Mouse (Mus musculus) liver, embryonic 14.5 days (tissue): ENCODE results near the gene Snrk. TPM values are rescaled to one million over a fixed set of nuclear protein-coding genes. Genes with fewer than 3 reads are reported as not detected.

Experiments used
- ATAC-seq: fragments of 200-750 bp; cut with Nextera tagmentation; 2 replicates; pipeline ENCODE4 v1.8.0; 2017; ENCODE audit warnings: moderate number of reproducible peaks, mild to moderate bottlenecking, moderate library complexity; ENCODE audit not compliant: insufficient read depth
- DNase-seq, 3 experiments: peaks; one replicate each; pipeline ENCODE4 v3.0.0-alpha.2; 2012 to 2013; ENCODE audit warnings: low read depth in 3 of 3, low spot score in 3 of 3
- H3K27ac ChIP-seq: fragments of 300-500 bp; sonication (generic); 2 replicates; pipeline ENCODE4 v1.5.1; 2014; ENCODE audit warnings: moderate library complexity, mild to moderate bottlenecking, control low read depth, inconsistent platforms
- H3K27me3 ChIP-seq: fragments of 300-500 bp; sonication (generic); 2 replicates; pipeline ENCODE4 v1.6.1; 2014; ENCODE audit warnings: mild to moderate bottlenecking, low read length, moderate library complexity; ENCODE audit not compliant: control insufficient read depth, insufficient read depth
- H3K36me3 ChIP-seq: fragments of 300-500 bp; sonication (generic); replicated peaks from 2 replicates; pipeline ENCODE4 v1.6.1; 2014; ENCODE audit warnings: low read depth; ENCODE audit not compliant: control insufficient read depth, insufficient read depth
- H3K4me1 ChIP-seq, 2 experiments: fragments of 200-500 bp in 1 of 2; fragments of 300-500 bp in 1 of 2; sonication (generic) in 1 of 2; replicated peaks; 2 replicates each; pipeline ENCODE4 v1.6.1; 2012 to 2014; ENCODE audit warnings: antibody characterized with exemption in 1 of 2, inconsistent platforms in 1 of 2, low read length in 1 of 2; ENCODE audit not compliant: control insufficient read depth in 2 of 2, insufficient read depth in 2 of 2
- H3K4me2 ChIP-seq: fragments of 300-500 bp; sonication (generic); 2 replicates; pipeline ENCODE4 v1.6.1; 2014; ENCODE audit warnings: low read depth, mild to moderate bottlenecking, control low read depth, moderate library complexity
- H3K4me3 ChIP-seq, 2 experiments: fragments of 200-500 bp in 1 of 2; fragments of 300-500 bp in 1 of 2; sonication (generic) in 1 of 2; 2 replicates each; pipeline ENCODE4 v1.5.1; 2012 to 2014; ENCODE audit warnings: low read depth in 2 of 2, low read length in 2 of 2, mild to moderate bottlenecking in 2 of 2, control low read depth in 1 of 2, inconsistent platforms in 1 of 2, moderate library complexity in 1 of 2; ENCODE audit not compliant: insufficient read depth in 1 of 2
- H3K9ac ChIP-seq: fragments of 300-500 bp; sonication (generic); replicated peaks from 2 replicates; pipeline ENCODE4 v1.6.1; 2014; ENCODE audit warnings: mild to moderate bottlenecking, control low read depth, moderate library complexity
- H3K9me3 ChIP-seq: fragments of 300-500 bp; sonication (generic); 2 replicates; pipeline ENCODE4 v1.6.1; 2016; ENCODE audit warnings: low read length, mixed read lengths; ENCODE audit not compliant: control insufficient read depth
- CTCF ChIP-seq: IDR thresholded peaks from 2 replicates; pipeline ENCODE4 v1.5.1; 2016; ENCODE audit warnings: antibody characterized with exemption, low read depth, control low read depth
- EP300 ChIP-seq: IDR thresholded peaks from 2 replicates; pipeline ENCODE4 v1.6.1; 2016; ENCODE audit warnings: antibody characterized with exemption, low read depth
- WGBS: fragments of 180-500 bp; shearing (Covaris S2); extraction: QIAGEN DNeasy Blood & Tissue Kit; methylation state at CpG from one replicate; pipeline ENCODE4 v1.1.7; 2014; ENCODE audit not compliant: insufficient replicate concordance; 5-methylcytosine and 5-hydroxymethylcytosine counted together
- polyA plus RNA-seq, 2 experiments: library from polyadenylated mRNA; depleted of rRNA in 1 of 2; stranded (reverse) in 1 of 2; unstranded in 1 of 2; fragments of >200 nt; fragmentation: Nextera tagmentation in 1 of 2; extraction: Ambion mirVana in 1 of 2; gene quantifications; 2 replicates each; pipeline versions ENCODE4 v1.2.1 to v1.2.3; 2012 to 2014

The Snrk gene
- polyA plus RNA-seq, 2 experiments, result 10.4 to 12.9 TPM

DNA sequence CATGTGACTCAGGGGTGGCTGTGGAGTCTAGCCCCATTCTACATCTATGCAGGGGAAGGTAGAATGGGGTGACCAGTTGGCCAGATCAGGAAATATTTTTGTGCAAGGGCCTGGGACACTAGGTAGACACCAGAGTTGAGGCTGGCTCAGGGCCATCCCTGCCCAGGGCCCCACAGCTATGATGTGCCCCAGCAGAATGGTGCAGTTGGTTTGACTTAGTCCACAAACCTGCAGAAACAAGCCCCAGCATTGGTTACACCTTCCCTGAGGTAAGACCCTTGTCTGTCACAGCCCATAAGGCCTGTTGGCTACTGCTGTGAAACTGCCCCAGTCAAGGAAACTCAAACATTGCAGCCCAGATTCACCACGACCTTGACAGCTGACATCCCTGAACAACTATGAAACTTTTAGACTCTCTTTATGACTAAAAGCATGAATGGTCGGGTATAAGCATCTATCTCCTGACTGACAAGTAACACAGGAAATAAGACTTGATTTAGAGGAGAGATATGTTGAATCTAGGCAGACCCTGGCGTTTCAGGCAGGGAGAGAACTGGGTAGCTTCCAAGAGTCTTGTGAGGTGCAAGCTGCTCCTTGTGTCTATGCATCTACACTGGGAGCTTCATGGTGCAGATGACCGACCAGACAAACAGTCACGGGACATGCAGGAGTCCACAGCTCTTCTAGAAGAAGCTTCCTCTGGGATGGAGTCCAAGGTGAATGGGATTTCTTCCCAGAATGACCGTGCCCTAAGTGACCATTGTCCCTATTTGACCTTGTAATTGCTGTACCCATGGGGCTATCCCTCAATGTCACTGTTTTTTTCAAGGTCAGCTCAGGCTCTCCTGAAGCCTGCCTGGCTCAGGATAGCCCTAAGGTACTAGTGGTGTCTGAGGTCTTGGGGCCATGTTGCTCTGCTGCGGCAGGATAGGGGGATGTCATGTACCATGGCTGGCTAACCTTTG is 60.5 kb downstream of the Snrk start:
- DNase-seq (no peak), ATAC-seq (no peak)
- 48% methylated on average over 7 of the region's 7 CpGs for WGBS
- TF ChIP-seq EP300, result no peak
- TF ChIP-seq CTCF, result no peak
- Histone ChIP-seq H3K9ac (no peak overlapping the region), H3K9me3 (no peaks in the 10 kb centered on the region), H3K27ac (no peak overlapping the region), H3K4me1 (no peaks in the 10 kb centered on the region), H3K4me2 (no peak overlapping the region), H3K4me3 (no peak overlapping the region), H3K36me3 (no peaks in the 10 kb centered on the region), H3K27me3 (no peaks in the 10 kb centered on the region)

GRCm38 (mm10) chr9:122178427-122178826 is 61.4 kb downstream of the Snrk start:
- H3K4me2 ChIP-seq, result no peak overlapping the region
- no peak overlapping the region for H3K27ac ChIP-seq
- no peaks in the 10 kb centered on the region for H3K36me3 ChIP-seq
- ATAC-seq (no peak), DNase-seq (no peak)
- no peak overlapping the region for H3K4me3 ChIP-seq
- TF ChIP-seq EP300 (no peak), CTCF (no peak)
- H3K27me3 ChIP-seq, result no peaks in the 10 kb centered on the region
- no peaks in the 10 kb centered on the region for H3K9me3 ChIP-seq
- H3K4me1 ChIP-seq, result no peaks in the 10 kb centered on the region
- WGBS, result 53% methylated on average over 4 of the region's 4 CpGs
- H3K9ac ChIP-seq, result no peak overlapping the region

DNA sequence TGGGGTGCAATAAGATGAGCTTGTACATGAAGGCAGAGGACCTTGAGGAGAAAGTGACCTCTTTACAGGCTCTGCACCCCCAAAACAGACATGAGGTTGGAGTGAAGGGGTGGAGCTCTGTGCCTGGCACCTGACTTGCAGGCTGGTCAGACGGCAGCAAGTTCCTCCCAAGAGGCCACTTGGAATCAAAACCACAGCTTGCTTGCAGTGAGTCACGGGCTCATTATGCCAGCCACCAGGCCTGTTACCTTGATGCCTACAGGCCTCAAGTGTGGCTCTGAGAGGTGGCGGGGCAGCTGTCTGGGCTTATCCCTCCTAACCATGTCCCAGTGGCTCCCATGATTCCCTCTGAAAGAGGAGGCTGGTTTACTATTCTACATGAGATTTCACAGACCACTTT is 63.0 kb downstream of the Snrk start:
- H3K27me3 ChIP-seq, result no peaks in the 10 kb centered on the region

DNA sequence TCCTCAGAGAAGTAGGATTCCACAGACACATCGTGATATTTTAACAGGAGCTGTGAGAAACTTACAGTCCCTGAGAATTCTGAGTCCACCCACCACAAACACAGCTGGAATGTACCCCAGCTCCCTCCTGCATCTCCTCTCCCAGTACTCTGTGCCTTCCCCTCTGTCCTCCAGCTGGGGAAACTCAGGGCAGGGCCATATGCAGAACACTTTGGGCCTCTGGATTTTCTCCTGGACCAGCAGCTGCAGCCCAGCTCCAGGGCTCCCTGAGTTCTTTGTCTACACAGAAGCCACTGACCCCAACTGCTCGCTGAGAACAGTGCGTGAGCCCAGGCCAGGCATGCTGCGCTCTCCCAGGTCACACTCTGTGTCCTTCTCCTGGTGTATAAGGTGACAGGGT is 66.0 kb downstream of the Snrk start:
- Histone ChIP-seq H3K4me3 (no peak overlapping the region), H3K9ac (no peak overlapping the region), H3K9me3 (no peaks in the 10 kb centered on the region), H3K27me3 (no peaks in the 10 kb centered on the region), H3K4me1 (peaks cover 0 to 2% of the 10 kb centered on the region in 2 experiments; a peak in 2 of 4 replicates), H3K4me2 (no peak overlapping the region), H3K36me3 (no peaks in the 10 kb centered on the region), H3K27ac (no peak overlapping the region)
- DNase-seq (no peak), ATAC-seq (no peak)
- TF ChIP-seq EP300, result no peak
- 66% methylated on average over 4 of the region's 4 CpGs for WGBS

More for the DNA sequence above, 63.0 kb downstream of the Snrk start:
- Histone ChIP-seq H3K36me3 (no peaks in the 10 kb centered on the region), H3K4me2 (no peak overlapping the region), H3K4me1 (no peaks in the 10 kb centered on the region), H3K9me3 (no peaks in the 10 kb centered on the region), H3K27ac (no peak overlapping the region), H3K4me3 (no peak overlapping the region), H3K9ac (no peak overlapping the region)
- 55% methylated on average over 3 of the region's 3 CpGs for WGBS
- no peak for ATAC-seq
- no peak for DNase-seq
- no peak for TF ChIP-seq CTCF
- TF ChIP-seq EP300, result no peak

- Histone ChIP-seq H3K4me2 (no peak overlapping the region), H3K36me3 (no peaks in the 10 kb centered on the region), H3K4me3 (no peak overlapping the region), H3K27me3 (no peaks in the 10 kb centered on the region), H3K9me3 (no peaks in the 10 kb centered on the region), H3K27ac (no peak overlapping the region), H3K4me1 (peaks cover 0 to 10% of the 10 kb centered on the region in 2 experiments; a peak in 2 of 4 replicates), H3K9ac (no peak overlapping the region)
- DNase-seq (no peak), ATAC-seq (no peak)
- 53% methylated on average over 3 of the region's 3 CpGs for WGBS
- TF ChIP-seq CTCF, result no peak
- TF ChIP-seq EP300, result no peak
Measured at GRCm38 (mm10) chr9:122184329-122184728, 67.3 kb downstream of the Snrk start.
